ENCODE assay signal across 28 mouse cellular contexts in the genomic region with DNA sequence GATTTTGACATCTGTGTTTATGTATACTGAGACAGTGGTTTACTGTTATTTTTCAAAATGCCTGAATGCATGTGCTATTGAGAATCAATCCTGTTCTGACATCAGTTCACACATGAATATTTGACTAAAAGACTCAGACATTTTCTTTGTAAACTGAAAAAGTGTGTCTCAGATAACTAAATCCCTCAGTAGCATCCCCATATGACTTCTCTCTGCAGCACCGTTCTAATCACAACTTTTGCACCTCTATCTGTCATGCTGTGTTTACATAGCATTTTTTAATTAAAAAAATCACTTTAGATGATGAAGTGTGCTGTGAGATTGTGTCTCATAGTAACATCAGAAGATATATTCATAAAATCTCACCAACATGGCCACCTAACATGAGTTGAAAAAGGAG.
"Had no signal": no experiment of that assay in that cellular context is flagged by ENCODE, and none has a peak within 500 bp of the region (broad histone marks: within the 10 kb centered on the region; RNA-seq: fewer than 3 reads in every experiment).

No protein-coding gene starts in this region.

- H3K27ac ChIP-seq: embryonic facial prominence, embryonic 10.5 days; embryonic facial prominence, embryonic 12.5 days; embryonic facial prominence, embryonic 13.5 days; embryonic facial prominence, embryonic 15.5 days; forebrain, embryonic 10.5 days; forebrain, embryonic 12.5 days; forebrain, embryonic 13.5 days; forebrain, embryonic 15.5 days; gastrocnemius, adult 2 months had no signal

- H3K4me1 ChIP-seq: embryonic facial prominence, embryonic 10.5 days; embryonic facial prominence, embryonic 12.5 days; embryonic facial prominence, embryonic 13.5 days; embryonic facial prominence, embryonic 15.5 days; forebrain, embryonic 10.5 days; forebrain, embryonic 12.5 days; forebrain, embryonic 13.5 days; forebrain, embryonic 15.5 days had no signal

- H3K9me3 ChIP-seq: embryonic facial prominence, embryonic 10.5 days; embryonic facial prominence, embryonic 12.5 days; embryonic facial prominence, embryonic 13.5 days; embryonic facial prominence, embryonic 15.5 days; forebrain, embryonic 12.5 days; forebrain, embryonic 13.5 days; forebrain, embryonic 15.5 days had no signal

- DNase-seq: cerebellum, adult 2 months; cerebellum, adult 8-10 months; cerebellum, adult 9-10 months; cerebellum, adult 9-11 months; cerebellum, postnatal 10 days; cerebellum, postnatal 14 days; cerebellum, postnatal 25 days; cerebellum, postnatal 36 days; embryo, embryonic 11 days; forebrain, postnatal 0 days; gastrocnemius, adult 2 months; gastrocnemius, postnatal 10 days; gastrocnemius, postnatal 14 days; gastrocnemius, postnatal 25 days; gastrocnemius, postnatal 36 days; heart, adult 11 months; heart, adult 18-20 months had no signal

- ATAC-seq: forebrain, embryonic 13.5 days; forebrain, embryonic 14.5 days; forebrain, embryonic 15.5 days; forebrain, embryonic 16.5 days; forebrain, postnatal 0 days had no signal

- H3K4me3 ChIP-seq: embryonic facial prominence, embryonic 10.5 days; embryonic facial prominence, embryonic 12.5 days; embryonic facial prominence, embryonic 13.5 days; embryonic facial prominence, embryonic 15.5 days; erythroblast, embryonic 14.5 days; forebrain, embryonic 10.5 days; forebrain, embryonic 12.5 days; forebrain, embryonic 13.5 days; forebrain, embryonic 15.5 days; gastrocnemius, adult 2 months had no signal

- H3K9ac ChIP-seq: embryonic facial prominence, embryonic 12.5 days; embryonic facial prominence, embryonic 13.5 days; embryonic facial prominence, embryonic 15.5 days; forebrain, embryonic 12.5 days; forebrain, embryonic 13.5 days; forebrain, embryonic 15.5 days; forebrain, postnatal 0 days had no signal

- H3K4me2 ChIP-seq: embryonic facial prominence, embryonic 12.5 days; embryonic facial prominence, embryonic 13.5 days; embryonic facial prominence, embryonic 15.5 days; forebrain, embryonic 12.5 days; forebrain, embryonic 13.5 days; forebrain, embryonic 15.5 days had no signal

- H3K27me3 ChIP-seq: embryonic facial prominence, embryonic 12.5 days; embryonic facial prominence, embryonic 13.5 days; embryonic facial prominence, embryonic 15.5 days; forebrain, embryonic 12.5 days; forebrain, embryonic 13.5 days; forebrain, embryonic 15.5 days had no signal

- H3K36me3 ChIP-seq: embryonic facial prominence, embryonic 10.5 days; embryonic facial prominence, embryonic 12.5 days; embryonic facial prominence, embryonic 13.5 days; embryonic facial prominence, embryonic 15.5 days; forebrain, embryonic 10.5 days; forebrain, embryonic 12.5 days; forebrain, embryonic 15.5 days had no signal
